Mouse (Mus musculus): ENCODE data around the gene Xpo4. TPM values are rescaled to one million over a fixed set of nuclear protein-coding genes. Genes with fewer than 3 reads are reported as not detected.
A peak's percentile ranks its signal among the peaks of the same experiment; 100 is the strongest.
"Not testable (repeated sequence)": the region's sequence is repeated elsewhere in the genome, so short reads cannot be mapped to it uniquely, and the experiment has no call there.

Gene Xpo4
- polyA plus RNA-seq (2017; shearing (Covaris generic)): 10 to 100 TPM; 24.6 to 32.2 (median 29.7) TPM

DNA sequence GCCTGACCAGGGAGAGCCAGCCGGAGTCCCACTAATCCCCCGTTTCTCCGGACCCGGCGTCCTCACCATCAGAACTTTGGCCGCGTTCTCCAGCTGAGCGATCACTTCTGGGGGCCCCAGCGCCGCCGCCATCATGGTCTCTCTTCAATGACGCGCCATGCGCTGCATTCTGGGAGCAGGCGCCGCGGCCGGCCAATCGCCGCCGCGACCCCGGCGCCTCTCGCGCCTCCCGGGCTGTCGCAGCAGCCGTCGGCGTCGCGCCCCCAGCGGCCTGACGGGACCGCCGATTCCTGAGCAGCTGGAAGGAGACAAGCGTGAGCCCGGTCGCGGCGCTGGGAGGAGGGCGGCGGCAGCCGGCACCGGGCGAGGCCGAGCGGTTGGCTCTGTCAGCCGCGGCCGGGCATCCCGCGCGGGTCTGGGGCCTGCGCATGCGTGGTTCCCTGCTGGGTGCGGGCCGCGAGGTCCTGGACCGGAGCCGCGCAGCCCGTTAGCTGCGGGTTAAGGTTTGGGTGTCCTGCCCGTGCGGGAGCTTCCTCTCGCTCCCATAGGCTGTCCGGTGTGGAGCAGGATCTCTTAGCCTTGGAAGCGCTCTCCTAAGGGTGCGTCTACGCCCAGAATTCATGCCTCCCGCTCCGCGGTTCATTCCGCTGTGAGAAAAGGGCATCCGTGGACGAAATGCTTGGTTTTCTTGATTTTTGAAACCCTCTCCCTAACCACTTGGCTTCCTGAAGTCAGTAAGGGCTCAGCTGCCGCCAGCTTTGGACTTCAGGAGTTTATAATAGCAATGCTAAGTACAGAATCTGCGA lies at the start of gene Xpo4:
Gene Xpo4, minus strand, starts transcription at position 609 of the 806 bp plus-strand sequence.
- peak; percentile 93 for ATAC-seq

DNA sequence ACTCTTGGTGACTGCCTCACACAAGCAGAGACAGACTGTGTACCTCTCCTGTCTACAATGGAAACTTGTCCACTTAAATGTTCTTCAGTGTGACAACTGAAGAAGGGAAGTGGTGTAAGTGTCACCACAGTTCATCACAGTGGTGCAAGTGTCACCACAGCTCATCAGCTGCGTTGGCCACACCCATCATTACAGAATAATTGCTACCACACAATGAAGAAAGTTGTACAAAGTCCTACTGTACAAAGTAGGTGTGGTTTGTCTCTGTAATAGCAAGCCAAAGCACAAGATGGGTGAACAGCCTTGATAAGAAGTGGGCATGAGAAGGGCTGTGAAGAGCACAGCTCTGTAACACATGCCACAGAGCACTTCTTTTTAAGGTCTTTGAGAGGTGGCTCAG lies 47.7 kb upstream of the Xpo4 start:
- peak; percentile 88 for ATAC-seq

DNA sequence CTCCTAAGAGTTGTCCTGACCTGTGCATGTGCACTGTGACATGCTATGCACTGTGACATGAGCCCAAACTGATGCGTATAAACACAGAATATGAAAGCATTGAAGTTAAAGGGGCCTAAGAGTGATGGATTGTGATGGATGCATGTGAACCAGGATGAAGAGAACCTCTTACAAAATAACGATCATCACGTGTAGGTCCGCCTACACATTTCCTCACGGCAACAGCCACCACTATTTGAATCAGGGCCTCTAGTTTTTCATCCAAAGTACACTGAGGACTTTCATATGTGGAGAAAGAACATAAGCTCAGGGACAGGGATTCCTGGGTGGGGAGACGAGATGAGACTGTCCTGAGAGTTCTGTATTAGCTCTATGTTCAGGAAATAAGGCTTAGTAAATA lies 45.8 kb upstream of the Xpo4 start:
- ATAC-seq: peak; percentile 54

DNA sequence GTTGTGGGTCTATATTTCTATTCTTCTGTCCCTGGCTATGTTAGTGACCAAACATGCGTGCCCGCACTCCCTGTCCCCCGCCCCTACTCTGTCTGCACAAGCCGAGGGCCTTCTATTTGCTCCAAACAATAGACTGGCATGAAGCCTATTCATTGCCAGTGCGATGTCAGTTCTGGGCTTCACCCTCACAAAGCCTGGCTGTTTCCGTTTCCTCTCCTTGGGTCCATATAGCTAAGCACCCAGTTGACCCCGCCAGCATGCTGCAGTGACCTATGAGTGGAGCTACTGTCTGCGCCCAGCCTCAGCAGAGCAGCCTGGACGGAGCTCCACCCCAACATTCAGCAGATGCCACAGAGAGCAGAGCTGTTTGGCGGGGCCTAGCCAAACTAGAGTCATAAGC lies 43.9 kb upstream of the Xpo4 start:
- ATAC-seq: no peak

DNA sequence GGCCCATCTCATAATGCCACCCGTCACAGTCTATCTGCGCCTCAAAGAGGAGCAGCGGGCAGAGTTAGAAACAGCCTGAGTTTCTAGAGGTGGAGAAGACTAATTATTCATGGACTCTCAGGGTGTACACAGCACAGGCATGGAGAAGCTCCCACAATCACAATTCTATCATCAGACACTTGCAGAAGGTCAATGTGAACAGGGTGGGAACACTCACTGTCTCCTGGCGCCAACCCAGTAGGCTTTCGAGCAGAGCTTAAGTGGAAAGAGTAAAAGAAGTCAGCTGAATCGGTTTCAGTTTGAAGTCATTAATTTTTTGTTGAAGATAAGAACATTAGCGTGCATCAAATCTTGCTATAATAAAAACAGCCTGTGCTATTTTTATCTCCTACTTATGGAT lies 43.4 kb upstream of the Xpo4 start:
- ATAC-seq: no peak

DNA sequence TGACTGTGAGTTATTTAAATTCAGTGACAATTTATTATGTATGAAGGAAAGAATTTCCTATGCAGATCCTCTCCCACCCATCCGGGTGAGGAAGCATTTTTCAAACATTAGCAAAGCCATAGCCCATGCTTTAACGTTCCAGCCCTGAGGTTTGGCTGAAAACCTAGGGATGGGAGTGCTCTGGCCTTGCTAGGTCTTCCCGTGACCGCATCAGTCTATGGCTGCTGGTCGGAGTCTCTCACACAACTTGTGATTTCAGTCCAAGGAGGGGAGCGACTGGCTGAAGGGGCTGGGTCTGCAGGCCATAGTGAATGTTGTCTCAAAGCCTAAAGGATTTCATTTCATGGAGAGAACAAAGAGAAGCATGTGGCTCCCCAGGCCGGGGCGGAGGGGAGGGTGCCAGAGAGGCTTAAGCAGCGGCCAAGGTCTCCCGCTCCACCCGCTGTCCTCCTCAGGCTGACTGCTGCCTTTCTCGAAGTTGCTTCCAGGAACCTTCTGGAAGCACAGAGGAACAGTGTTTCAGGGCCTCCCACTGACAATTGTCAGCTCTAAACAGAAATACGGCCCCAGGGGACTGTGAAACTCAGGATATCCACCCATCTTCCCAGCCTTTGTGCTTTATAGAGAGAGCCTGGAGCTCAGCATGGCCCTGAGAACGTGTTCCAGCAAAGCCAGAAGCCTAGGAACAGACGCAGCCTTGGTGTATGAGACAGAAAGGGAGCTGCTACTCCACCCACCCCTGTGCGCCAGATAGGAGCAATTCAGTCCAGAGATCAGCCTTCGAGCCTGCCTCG lies 42.1 kb upstream of the Xpo4 start:
- ATAC-seq: no peak

DNA sequence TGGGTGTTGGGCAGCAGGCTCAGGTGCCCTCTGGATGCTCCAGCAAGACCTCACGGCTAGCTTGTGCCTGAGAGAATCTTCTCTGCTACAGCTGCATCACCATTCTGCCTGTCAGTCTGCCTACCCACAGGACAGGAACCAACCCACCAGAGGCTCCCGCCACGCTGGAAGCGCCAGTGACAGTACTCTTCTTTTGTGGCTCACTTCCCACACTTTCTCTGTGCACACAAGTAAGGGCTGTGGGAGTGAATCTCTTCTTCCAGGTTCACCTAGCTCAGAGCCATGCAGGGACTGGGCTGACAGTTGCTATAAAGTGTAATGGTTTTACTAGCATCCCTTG lies 41.5 kb upstream of the Xpo4 start:
- no peak for ATAC-seq

DNA sequence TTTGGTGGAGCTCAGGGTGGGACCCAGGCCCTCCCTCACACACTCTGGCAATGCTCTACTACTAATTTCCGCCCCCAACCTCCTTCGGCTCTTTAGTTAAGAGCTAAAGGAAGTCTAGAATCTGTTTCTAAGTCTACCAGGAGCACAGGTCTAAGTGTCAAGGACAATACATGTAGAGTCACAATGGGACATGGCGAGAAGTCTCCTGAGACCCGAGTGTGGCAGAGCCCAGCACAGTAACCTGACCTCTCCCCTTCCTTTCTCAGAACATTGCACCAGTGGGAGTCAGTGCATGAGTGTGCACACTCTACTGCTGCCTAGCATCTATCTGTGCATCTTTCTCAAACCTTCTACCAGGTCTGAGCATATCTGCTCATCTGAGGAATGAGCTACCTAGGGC lies 40.5 kb upstream of the Xpo4 start:
- no peak for ATAC-seq

DNA sequence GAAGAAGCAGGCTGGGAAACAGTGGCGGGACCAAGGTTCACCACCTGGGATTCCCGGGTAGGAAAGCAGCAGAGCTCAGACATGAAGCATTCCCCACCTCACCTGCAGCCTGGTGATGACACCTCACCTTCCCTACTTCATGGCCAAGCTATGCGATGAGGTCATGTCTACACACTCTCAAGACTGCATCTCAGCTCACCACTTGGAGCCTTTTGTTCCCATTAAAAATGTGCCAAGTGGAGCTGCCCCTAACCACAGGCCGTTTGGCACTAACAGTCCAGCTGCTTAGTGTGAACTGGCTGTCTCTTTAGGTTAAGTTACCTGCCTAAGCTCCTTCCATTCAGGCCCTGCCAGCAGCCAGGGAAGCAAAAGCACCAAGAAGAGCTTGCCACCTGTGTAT lies 39.8 kb upstream of the Xpo4 start:
- ATAC-seq: no peak

DNA sequence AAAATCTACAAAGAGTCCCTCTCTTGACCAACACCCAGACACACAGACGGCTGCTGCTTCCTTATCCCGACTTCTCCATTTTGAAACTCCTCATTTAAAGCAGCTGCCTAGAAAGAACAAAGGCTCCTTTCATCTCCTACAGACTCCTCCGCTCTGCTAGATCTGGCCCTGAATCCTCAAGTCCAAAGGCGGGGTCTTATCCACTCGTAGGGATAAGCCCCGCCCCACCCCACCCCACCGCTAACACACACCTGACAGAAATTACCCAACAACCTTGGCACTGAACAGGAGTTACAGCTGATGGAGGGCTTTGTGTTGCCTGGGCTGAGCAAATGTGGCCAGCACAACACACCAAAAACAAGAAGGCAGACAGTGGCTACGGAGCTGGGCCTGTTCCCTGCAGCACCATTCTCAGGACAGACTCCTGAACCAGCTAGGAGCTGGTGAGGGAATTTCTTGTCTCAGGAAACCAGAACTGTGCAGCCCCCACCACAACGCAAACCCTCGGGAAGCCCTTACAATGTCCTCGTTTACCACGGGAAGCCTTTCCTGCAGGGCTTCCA lies 36.8 kb upstream of the Xpo4 start:
- no peak for ATAC-seq

DNA sequence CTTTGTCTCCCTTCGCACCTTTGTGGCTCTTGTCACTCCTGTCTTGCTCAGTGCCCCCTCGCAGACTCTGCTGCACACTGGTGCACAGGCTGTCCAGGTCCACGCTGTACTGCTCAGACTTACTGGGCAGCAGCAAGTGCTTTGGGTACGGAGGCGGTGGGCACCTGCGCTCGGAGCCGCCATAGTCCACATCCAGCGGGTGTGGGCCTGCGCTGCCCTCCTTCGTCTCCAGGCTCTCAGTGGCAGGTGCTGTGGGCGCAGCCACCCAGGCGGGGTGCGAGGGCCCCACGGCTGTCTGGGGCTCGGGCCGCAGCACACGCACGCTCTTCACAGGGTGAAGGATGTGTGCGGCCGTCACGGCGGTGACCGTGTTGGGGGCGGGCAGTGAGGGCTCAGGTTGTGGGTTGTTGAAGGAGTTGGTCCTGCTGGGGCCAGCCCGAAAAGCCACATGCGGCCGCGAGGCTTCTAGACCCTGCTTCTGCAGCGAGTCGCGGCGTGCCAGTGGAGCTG lies 34.3 kb upstream of the Xpo4 start:
- ATAC-seq: no peak

DNA sequence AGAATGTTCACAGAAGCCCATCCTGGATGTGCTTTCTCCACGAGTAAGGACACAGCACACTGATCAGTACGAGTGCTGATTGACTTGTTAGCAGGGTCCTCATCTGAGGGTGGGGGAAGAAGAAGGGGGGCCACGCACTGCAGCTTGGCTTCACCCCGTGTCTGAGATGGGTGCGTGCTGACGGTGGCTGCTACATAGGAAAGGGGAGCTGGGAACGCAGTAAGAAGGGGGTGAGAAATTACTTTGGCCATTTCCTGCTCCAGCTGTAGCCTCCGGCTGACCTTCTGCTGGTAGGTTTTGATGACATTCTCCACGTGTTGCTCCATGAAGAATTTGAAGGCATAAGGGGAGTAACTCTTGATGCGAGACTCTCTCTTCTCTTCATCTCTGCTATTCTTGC lies 33.8 kb upstream of the Xpo4 start:
- ATAC-seq: no peak

DNA sequence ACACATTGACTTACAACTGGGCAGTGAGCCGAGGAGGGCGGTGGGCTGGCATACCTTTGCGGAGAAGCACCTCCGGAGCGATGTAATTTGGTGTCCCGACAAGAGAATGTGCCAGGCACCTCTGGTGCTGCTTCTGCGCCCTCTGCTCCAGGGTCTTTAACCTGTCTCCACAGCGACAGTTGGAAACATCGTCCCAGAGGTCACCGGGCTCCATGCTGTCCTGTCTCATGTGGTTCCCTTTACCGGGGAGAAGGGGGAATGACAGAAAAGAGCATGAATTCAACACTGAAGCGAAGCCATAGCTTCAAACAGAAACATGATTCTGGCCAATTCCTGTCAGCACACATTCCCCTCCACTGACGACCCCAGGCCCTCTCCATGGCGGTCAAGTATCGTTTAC lies 30.8 kb upstream of the Xpo4 start:
- no peak for ATAC-seq

DNA sequence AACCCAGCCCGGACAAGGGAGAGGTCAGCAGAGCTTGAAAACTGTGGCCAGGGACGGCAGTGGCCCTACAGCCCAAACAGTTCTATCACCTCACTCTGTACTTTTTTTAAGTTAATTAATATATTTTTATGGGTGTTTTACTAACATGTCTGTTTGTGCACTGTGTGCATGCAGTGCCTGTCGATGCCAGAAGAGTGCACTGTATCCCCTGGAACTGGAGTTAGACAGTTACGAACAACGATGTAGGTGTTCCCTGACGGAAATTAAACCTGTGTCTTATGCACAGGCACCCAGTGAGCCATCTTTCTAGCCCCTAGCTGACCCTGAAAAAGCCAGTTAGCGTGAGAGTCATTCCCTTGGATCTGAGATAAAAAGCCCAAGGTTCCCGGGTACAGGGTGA lies 30.3 kb upstream of the Xpo4 start:
- ATAC-seq: no peak

DNA sequence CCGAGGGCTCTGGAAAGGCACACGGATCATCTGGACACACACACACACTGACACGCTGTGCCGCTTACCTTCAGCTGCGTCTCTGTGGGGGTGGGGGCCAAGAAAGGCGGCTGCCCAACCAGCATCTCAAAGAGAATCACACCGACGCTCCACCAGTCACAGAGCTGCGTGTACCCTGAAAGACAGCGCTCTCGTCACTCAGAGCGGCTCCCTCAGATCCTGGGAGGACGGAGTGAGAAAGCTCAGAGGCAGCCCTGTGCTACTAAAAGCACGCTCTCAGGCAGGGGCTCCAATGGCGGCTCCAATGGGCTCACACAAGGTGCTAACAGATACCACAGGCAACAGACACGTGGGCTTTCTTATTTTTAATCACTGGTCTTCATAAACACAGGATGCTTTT lies 29.0 kb upstream of the Xpo4 start:
- no peak for ATAC-seq

DNA sequence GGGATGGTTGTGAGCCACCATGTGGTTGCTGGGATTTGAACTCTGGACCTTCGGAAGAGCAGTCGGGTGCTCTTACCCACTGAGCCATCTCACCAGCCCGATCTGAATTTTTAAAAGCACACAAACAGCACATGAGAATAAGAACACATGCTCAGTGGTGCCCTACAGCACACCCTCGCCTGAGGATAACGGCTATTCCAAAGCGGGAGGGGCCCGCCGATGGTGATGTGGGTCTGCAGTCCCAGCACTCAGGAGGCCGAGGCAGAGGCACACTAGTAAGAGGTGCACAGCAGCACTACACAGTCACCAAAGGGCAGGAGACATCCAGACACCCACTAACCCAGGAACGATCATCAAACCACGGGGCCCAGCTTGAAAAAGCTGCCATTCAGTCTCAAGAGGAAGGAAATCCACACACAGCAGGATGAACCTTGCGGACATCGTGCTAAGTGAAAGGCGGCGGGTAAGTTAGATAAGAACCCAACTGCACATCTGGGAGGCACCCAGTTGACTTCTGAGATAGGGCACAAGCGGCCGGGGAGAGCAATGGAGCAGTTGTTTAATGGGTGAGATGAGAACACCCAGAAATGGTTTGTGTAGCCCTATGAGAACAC lies 27.4 kb upstream of the Xpo4 start:
- ATAC-seq: no peak

DNA sequence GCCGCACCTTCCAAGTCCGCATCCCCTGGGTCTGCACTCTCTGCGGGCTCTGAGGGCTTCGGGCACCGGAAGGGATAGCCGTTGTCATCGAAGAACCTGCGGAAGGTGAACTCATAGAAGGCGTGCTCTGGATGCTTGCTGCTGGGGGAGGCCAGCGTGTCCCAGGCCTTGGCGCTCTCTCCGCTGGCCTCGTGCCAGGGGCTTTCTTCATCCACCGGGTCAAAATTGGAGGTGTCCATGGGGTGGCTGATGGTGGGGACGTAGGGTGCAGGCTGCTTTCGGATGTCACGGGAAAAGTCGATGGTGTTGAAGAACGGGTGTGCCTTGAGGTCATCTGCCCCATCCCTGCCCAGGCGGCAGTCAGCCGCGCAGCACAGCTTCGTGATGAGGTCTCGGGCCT lies 26.1 kb upstream of the Xpo4 start:
- ATAC-seq: no peak

DNA sequence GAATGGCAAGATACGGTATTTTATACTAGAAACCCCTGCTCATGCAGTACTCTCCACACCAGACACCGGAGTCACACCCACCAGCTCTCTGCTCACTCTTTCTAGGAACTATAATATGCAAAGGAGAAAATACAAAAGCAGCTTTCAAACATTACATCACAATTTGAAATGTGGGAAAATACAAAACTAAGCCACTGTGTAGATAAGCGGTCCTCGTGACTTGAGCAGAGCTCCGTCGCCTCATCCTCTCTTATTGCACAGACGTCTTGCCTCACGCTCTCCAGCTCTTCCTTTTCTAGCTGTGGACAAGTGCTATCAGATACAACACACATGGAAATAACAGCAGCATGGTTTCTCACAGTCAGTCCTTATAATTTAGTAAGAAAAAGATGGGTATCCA lies 25.5 kb upstream of the Xpo4 start:
- ATAC-seq: no peak

DNA sequence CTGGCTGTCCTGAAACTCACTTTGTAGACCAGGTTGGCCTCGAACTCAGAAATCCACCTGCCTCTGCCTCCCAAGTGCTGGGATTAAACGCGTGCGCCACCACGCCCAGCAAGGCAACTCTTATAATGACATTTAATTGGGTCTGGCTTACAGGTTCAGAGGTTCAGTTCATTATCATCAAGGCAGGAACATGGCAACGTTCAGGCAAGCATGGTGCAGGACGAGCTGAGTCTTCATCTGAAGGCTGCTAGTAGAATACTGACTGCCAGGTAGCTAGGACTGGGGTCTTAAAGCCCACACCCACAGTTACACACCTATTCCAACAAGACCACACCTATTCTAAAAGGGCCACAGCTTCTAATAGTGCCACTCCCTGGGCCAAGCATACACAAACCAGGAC lies 22.8 kb upstream of the Xpo4 start:
- ATAC-seq: not testable (repeated sequence)

DNA sequence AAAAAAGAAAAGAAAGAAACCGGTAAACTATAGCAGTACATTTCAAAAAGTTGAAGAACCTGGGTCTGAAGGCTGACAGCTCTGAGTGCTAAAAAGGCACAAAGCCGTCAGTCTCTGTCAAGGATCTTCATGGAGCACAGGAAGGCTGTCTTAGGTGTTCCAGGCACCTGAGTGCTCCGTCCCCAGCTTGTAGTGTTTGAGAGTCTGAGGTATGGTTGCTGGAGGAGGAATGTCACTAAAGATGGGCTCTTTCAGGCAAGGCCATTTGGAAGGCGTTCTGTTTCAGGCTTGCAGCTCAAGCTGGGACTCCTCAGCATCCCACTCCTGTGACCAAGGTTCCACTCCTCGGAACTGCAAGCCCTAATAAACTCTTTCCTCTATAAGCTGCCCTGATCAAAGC lies 22.2 kb upstream of the Xpo4 start:
- ATAC-seq: no peak

DNA sequence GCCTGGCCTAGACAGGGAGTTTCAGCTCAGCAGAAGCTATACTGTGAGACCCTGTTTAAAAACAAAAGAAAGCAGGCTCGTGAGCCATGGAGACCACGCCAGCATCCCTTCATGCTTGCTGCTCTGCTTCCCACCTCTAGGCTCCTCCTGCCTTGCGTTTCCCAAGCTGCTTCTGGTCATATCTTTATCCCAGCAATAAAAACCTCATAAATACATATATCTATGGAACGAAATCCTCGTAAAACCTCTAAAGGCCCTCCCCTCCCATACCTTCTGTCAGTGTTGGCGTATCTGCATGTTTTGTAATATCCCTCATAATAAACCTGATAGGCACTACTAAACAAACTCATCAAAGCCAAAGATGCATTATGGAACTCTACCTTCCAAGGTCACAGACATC lies 21.4 kb upstream of the Xpo4 start:
- no peak for ATAC-seq

DNA sequence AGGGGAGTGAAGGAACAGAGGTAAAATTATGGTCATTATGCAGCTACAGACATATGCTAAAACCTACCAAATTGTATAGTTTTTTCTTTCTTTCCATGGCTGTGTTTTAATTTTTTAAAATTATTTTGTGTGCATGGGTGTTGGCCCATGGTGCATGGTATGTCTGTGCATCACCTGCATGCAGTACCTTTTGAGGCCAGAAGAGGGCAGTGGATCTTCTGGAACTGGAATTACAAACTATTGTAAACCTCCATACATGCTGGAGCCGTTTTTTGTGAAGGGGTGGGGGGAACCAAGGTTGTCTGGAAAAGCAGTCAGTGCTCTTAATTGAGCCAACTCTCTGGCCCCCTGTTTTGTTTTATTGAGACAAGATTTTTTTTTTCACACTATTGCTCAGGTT lies 19.3 kb upstream of the Xpo4 start:
- ATAC-seq: peak; percentile 59

DNA sequence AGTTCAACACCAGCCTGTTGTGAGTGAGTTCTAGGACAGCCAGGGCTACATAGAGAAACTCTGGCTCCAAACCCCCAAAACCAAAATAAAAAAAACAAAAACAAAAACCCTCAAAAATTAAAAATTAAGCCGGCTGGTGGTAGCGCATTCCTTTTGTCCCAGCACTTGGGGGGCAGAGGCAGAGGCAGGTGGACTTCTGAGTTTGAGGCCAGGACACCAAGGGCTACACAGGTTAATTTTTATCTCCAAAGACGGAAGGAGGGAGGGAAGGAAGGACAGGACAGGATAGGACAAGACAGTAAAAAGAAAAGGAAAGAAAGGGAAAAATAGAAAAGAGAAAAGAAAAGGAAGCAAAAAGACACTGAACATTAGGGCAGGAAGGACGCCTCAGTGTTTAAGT lies 17.5 kb upstream of the Xpo4 start:
- no peak for ATAC-seq
